Mouse (Mus musculus): ENCODE measurements around the gene Prl2c3.
"Not testable (repeated sequence)": the region's sequence is repeated elsewhere in the genome, so short reads cannot be mapped to it uniquely, and the experiment has no call there.

Gene Prl2c3

DNA sequence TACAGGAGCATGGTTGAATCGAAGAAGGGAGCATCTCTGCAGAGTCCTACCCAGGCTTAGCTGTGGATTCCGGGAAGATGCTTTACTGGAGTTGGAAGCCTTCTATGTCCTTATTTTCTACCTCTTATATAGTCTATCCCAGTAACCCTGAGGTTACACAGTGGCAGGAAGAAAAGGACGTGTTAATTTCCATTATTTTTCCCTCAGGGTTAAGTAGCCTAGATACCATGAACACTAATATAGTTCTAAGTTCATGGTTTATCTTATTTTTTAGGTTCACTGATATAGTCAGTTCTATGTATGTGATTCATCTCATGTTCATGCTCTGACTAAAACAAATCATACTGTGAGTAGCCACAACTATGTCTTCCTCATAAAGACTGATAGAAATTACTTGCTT, at the start of gene Prl2c3:
TSS of gene Prl2c3 (minus strand) at position 101 of the 400 bp plus-strand sequence.
- DNase-seq: not testable (repeated sequence)

DNA sequence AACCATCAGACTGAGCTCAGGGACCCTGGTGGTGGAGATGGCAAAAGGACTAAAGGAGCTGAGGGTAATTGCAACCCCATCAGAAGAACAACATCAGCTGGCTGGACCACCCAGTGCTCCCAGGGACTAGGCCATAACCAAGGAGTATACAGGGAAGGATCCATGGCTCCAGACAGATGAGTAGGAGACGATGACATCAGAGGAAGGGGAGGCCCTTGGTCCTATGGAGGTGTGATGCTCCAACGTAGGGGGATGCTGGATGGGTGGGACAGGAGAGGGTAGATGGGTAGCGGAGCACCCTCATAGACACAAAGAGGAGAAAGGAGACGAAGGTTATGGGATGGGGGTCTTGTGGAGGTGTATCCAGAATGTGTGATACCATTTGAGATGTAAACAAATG, 48.4 kb upstream of the Prl2c3 start:
- DNase-seq: not testable (repeated sequence)

DNA sequence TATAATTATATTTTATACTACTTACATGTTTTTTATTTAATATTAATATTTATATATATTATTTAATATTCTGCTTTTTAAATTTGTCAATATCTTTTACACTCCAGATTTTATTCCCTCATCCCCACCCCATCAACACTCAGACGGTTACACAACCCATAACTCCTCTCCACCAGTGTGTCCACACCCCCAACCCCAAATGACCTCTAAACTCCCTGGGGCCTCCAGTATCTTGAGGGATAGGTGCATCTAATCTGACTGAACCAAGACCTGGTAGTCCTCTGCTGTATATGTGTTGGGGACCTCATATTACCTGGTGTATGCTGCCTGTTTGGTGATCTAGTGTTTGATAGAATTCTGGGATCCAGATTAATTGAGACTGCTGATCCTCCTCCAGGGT, 44.8 kb upstream of the Prl2c3 start:
- not testable (repeated sequence) for DNase-seq

DNA sequence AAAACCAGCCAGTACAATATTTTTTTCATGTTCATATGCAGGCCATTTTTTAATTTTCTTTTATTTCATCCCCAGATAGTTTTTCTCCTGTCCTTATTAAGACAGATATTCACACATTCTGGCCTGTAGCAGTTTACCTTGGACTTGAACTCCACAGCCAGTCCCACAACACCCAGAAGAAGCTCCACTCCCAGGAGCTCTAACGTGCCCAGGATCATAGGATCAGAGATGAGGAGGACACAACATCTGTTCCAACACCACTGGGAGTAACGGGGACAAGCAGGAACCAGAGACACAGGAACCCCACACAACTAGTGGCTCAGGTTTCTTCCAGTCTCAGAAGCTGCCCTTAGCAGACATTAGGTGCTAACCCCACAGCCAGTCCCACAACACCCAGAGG, 37.7 kb upstream of the Prl2c3 start:
- DNase-seq: not testable (repeated sequence)

DNA sequence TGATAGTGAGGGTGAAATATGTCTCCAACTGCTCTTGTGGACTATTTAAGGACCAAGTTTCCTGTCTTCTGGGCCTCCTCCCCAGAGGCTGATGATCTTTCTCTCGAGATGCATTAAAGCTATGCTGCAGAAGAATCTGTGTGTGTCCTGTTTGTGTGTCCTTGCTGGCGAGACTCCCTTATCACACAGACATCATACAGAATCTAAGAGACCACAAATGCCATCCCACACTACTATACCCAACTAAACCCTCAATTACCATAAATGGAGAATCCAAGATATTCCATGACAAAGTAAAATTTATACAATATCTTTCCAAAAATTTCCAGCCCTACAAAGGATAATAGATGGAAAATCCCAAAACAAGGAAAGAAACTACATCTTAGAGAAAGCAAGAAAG, 31.9 kb upstream of the Prl2c3 start:
- no peak for DNase-seq

DNA sequence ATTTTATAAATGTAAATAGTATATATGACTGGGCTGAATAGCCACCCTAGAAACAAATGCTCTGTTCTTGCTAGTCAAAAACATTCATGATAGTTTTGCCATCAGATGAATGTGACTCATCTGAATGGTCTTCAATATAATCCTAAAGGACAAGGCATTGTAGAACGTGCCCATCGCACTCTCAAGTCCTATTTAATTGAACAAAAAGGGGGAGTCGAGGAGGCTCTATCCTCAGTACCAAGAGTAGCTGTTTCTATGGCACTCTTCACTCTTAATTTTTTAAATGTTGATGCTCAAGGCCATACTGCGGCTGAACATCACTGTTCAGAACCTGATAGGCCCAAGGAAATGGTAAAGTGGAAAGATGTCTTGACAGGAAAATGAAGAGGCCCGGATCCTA, 29.2 kb upstream of the Prl2c3 start:
- no peak for DNase-seq

DNA sequence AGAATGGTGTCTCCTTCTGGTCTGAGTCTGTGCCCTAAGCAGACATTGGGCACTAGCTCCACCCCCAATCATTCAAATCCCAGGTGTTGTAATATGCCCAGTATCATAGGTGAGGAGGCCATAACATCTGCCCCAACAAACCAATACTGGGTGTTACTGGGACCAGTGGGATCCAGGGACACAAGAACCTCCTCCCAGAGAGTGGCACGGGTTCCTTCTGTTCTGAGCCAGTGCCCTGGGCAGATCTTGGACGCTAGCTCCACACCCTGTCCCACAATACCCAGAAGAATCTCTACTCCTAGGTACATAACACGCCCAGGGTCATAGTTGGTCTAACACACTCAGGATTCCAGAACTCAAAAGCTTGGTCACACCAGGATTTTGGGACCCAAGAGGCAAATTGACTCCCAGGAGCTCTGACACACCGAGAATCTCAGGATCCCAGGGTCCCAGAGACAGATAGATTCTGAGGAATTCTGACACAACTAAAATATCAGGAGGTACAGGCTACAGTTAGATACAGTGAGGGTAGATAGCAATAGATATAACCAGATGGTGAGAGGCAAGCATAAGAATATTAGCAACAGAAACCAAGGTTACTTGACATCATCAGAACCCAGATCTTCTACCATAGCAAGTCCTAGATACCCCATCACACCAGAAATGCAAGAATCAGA, 24.8 kb upstream of the Prl2c3 start:
- DNase-seq: not testable (repeated sequence)

DNA sequence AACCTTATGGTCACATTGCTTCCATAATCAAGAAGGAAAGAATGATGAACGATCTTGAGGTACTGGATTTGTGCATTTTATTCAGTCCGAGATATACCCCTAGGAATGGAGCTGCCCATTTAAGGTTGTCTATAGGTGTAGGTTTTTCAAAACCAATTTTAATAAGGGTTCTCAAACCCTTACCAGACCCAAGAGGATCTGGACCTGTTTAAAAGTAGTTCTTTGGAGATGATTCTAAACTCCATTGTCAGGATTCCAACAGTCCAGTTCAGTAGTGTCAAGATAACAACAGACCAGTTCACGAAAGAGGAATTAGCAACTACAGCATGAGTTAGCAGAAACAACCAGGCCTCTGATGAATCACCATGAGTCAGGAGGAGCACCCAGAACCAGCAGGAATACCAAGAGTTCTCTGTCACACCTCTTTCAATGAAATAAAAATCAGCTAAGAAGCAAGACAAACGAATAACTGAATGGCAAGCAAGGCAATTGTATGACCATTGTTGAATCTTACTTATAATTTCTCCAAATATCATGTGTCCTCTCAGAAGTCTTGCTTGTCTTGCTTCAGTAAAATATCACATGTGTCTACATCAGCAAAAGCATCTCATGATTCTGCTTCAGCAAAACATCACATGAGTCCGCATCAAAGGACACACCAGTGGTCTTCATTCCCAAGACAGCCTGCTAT, 14.0 kb upstream of the Prl2c3 start:
- DNase-seq: not testable (repeated sequence)

DNA sequence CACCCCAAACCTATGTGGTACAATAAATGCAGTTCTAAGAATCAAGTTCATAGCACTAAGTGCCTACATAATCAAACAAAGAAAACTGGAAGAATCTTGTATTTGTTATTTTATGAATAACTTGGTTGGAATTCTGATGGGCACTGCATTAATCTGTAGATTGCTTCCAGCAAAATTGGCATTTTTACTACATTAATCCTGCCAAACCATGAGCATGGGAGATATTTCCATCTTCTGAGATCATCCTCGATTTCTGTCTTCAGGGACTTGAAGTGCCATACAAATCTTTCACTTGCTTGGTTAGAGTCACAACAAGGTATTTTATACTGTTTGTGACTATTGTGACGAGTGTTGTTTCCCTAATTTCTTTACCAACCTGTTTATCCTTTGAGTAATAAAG, 9.7 kb upstream of the Prl2c3 start:
- DNase-seq: no peak

DNA sequence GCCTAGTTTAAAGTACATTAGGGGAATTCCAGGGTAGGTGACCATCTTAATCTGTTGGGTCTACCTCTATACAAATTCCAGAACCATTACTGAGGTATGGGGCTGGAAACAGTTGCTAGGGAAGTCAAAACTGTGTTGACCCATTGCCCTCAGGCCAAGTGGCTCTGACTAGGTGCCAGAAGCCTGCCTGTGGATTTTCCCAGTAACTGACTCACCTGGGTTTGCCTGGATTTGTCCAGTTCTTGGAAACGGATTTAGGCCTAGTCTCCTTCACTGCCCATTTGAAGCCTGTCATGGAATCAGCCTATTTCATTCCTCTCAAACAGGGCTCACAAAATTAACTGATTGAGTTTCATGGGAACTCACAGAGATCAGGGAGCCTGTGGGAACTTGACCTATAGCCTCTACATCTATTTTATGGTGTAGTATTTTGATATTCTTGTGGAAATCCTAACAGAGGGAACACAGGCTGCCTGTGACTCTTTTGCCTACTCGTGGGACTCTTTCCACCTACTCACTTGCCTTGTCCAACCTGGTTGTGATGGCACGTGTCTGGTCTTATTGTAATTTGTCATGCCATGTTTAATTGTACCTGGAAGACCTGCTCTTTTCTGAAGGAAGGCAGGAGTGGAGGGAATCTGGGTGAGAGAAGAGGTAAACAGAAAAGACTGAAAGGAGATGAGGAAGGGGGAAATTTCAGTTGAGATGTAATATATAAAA, 9.1 kb upstream of the Prl2c3 start:
- not testable (repeated sequence) for DNase-seq

DNA sequence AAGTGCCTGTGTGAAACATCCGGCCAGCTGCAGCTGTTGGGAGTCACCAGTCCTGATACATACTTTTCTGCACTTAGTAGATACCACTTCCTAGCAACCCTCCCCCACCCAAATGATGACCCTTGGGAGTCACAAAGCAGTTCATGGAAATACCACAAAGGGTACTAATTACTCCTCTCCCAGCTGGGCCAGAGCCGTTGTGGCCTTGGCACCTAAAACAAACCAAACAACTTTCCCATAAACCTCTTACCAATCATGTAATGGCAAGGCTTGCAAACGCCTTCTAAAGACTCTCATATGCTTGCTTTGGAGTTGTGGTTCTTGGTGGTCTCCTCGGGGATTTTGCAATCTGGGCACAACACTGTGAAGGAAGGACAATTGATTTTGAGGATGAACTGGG, 6.6 kb upstream of the Prl2c3 start:
- not testable (repeated sequence) for DNase-seq

DNA sequence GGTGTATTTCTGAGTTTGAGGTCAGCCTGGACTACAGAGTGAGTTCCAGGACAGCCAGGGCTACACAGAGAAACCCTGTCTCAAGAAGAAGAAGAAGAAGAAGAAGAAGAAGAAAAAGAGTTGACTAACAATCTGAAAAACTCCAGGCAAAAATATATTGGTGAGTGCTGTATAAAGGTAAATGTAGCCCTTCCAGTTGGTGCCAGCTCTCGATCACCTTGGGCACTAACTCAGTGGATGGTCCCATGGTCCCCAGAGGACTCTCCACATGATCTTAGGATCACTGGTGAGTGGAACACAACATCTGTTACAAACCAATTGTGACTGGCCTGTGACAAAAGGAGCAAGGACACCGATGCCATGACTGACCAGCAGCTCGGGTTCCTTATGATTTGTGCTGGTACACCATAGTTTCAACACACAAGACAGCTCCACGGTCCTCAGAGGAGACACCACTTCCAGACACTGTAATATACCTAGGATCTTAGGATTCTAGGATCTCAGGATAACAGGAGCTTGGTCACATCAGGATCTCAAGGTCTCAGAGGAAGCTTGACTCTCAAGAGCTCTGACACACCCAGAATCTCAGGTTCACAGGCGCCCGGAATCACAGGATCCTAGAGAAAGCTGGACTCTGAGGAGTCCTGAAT, 30.3 kb downstream of the Prl2c3 start:
- not testable (repeated sequence) for DNase-seq
